Mouse (Mus musculus) limb, embryonic 14.5 days (tissue): ENCODE measurements around the gene Camta1. TPM values are rescaled to one million over a fixed set of nuclear protein-coding genes. Genes with fewer than 3 reads are reported as not detected.

Experiments
- ATAC-seq: fragments of 200-750 bp; cut with Nextera tagmentation; 2 replicates; pipeline ENCODE4 v1.8.0; 2017; ENCODE audit warnings: low read depth, moderate number of reproducible peaks, moderate TSS enrichment; ENCODE audit not compliant: low FRiP score
- DNase-seq: peaks from one replicate; pipeline ENCODE4 v3.0.0-alpha.2; 2015; ENCODE audit warnings: low spot score
- H3K27ac ChIP-seq: fragments of 300-500 bp; sonication (generic); replicated peaks from 2 replicates; pipeline ENCODE4 v1.5.1; 2014; ENCODE audit warnings: low read depth, mild to moderate bottlenecking, low read length, moderate library complexity, mixed read lengths
- H3K27me3 ChIP-seq: fragments of 300-500 bp; sonication (generic); 2 replicates; pipeline ENCODE4 v1.6.1; 2014; ENCODE audit warnings: low read length, mixed read lengths; ENCODE audit not compliant: control insufficient read depth, insufficient read depth
- H3K36me3 ChIP-seq: fragments of 300-500 bp; sonication (generic); 2 replicates; pipeline ENCODE4 v1.6.1; 2014; ENCODE audit warnings: mild to moderate bottlenecking, low read length, moderate library complexity, mixed read lengths; ENCODE audit not compliant: control insufficient read depth, insufficient read depth
- H3K4me1 ChIP-seq: fragments of 300-500 bp; sonication (generic); 2 replicates; pipeline ENCODE4 v1.6.1; 2014; ENCODE audit warnings: antibody characterized with exemption, low read length, mixed read lengths; ENCODE audit not compliant: control insufficient read depth, insufficient read depth
- H3K4me2 ChIP-seq: fragments of 300-500 bp; sonication (generic); replicated peaks from 2 replicates; pipeline ENCODE4 v1.6.1; 2014; ENCODE audit warnings: low read depth, mild to moderate bottlenecking, low read length, moderate library complexity; ENCODE audit not compliant: severe bottlenecking
- H3K4me3 ChIP-seq: fragments of 300-500 bp; sonication (generic); replicated peaks from 2 replicates; pipeline ENCODE4 v1.5.1; 2014; ENCODE audit warnings: low read length
- H3K9ac ChIP-seq: fragments of 300-500 bp; sonication (generic); 2 replicates; pipeline ENCODE4 v1.6.1; 2014; ENCODE audit warnings: mild to moderate bottlenecking, low read depth, low read length, moderate library complexity; ENCODE audit not compliant: severe bottlenecking
- H3K9me3 ChIP-seq: fragments of 300-500 bp; sonication (generic); 2 replicates; pipeline ENCODE4 v1.6.1; 2016; ENCODE audit warnings: low read length; ENCODE audit not compliant: control insufficient read depth
- POLR2A ChIP-seq: fragments of 200-500 bp; IDR thresholded peaks from 2 replicates; pipeline ENCODE4 v1.8.0; 2012; ENCODE audit warnings: inconsistent platforms, mild to moderate bottlenecking, moderate library complexity, borderline replicate concordance; ENCODE audit not compliant: insufficient read depth, insufficient read length; ENCODE audit errors: extremely low read depth
- WGBS: fragments of 180-500 bp; shearing (Covaris S2); extraction: QIAGEN DNeasy Blood & Tissue Kit; methylation state at CpG from one replicate; pipeline ENCODE4 v1.1.7; 2014; 5-methylcytosine and 5-hydroxymethylcytosine counted together
- polyA plus RNA-seq, 2 experiments: library from polyadenylated mRNA; depleted of rRNA in 1 of 2; stranded (reverse) in 1 of 2; unstranded in 1 of 2; fragments of >200 nt; fragmentation: Nextera tagmentation in 1 of 2; extraction: Ambion mirVana in 1 of 2; gene quantifications; 2 replicates each; pipeline versions ENCODE4 v1.2.1 to v1.2.3; 2012 to 2014

Gene Camta1
- polyA plus RNA-seq, 2 experiments, result 28.6 to 78.8 TPM

GRCm38 (mm10) chr4:151315726-151316125 lies 546.0 kb downstream of the Camta1 start:
- Histone ChIP-seq H3K4me2 (no peak overlapping the region), H3K4me3 (no peak overlapping the region), H3K9ac (no peak overlapping the region), H3K9me3 (no peaks in the 10 kb centered on the region), H3K27me3 (no peaks in the 10 kb centered on the region), H3K27ac (no peak overlapping the region), H3K4me1 (no peaks in the 10 kb centered on the region), H3K36me3 (no peaks in the 10 kb centered on the region)
- ATAC-seq (no peak), DNase-seq (no peak)
- 67% methylated on average over 10 of the region's 10 CpGs for WGBS
- TF ChIP-seq POLR2A, result no peak

- Histone ChIP-seq H3K27me3 (no peaks in the 10 kb centered on the region), H3K4me2 (no peak overlapping the region), H3K36me3 (no peaks in the 10 kb centered on the region), H3K27ac (no peak overlapping the region), H3K4me3 (no peak overlapping the region), H3K9me3 (no peaks in the 10 kb centered on the region), H3K9ac (no peak overlapping the region), H3K4me1 (no peaks in the 10 kb centered on the region)
- DNase-seq, result no peak
- 86% methylated on average over 8 of the region's 8 CpGs for WGBS
- no peak for TF ChIP-seq POLR2A
- ATAC-seq, result no peak
Observed at GRCm38 (mm10) chr4:151310773-151311172, 550.9 kb downstream of the Camta1 start.

GRCm38 (mm10) chr4:151310056-151310685 lies 551.5 kb downstream of the Camta1 start:
- no peaks in the 10 kb centered on the region for H3K9me3 ChIP-seq
- no peaks in the 10 kb centered on the region for H3K4me1 ChIP-seq
- no peaks in the 10 kb centered on the region for H3K36me3 ChIP-seq
- H3K9ac ChIP-seq, result no peak overlapping the region
- no peak overlapping the region for H3K4me3 ChIP-seq
- ATAC-seq, result no peak
- H3K27me3 ChIP-seq, result no peaks in the 10 kb centered on the region
- WGBS, result 32% methylated on average over 12 of the region's 12 CpGs
- H3K4me2 ChIP-seq, result no peak overlapping the region
- no peak overlapping the region for H3K27ac ChIP-seq
- TF ChIP-seq POLR2A, result no peak
- DNase-seq, result no peak

DNA sequence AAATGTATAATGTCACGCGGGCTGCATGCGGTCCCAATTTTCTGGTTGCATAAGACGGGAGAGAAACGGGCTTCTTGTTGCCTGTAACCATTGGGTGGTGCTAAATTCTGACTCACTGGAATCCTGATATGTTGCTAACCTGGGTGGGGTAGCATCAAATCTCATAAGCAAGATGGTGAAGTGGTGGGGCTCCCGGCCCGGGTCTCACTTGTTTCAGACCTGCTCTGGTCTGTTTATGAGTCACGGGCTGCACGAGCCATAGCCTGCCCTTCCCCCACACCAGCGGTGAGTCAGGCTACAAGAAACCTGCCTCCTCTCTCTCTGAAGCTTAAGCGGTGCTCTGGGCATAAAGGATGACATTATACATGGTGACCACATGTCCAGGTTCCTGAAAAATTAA lies 554.8 kb downstream of the Camta1 start:
- Histone ChIP-seq H3K27me3 (no peaks in the 10 kb centered on the region), H3K9me3 (no peaks in the 10 kb centered on the region), H3K36me3 (no peaks in the 10 kb centered on the region), H3K4me1 (peaks cover 12% of the 10 kb centered on the region), H3K4me3 (no peak overlapping the region), H3K27ac (no peak overlapping the region), H3K9ac (no peak overlapping the region), H3K4me2 (no peak overlapping the region)
- WGBS, result 68% methylated on average over 11 of the region's 11 CpGs
- no peak for DNase-seq
- TF ChIP-seq POLR2A, result no peak
- no peak for ATAC-seq

DNA sequence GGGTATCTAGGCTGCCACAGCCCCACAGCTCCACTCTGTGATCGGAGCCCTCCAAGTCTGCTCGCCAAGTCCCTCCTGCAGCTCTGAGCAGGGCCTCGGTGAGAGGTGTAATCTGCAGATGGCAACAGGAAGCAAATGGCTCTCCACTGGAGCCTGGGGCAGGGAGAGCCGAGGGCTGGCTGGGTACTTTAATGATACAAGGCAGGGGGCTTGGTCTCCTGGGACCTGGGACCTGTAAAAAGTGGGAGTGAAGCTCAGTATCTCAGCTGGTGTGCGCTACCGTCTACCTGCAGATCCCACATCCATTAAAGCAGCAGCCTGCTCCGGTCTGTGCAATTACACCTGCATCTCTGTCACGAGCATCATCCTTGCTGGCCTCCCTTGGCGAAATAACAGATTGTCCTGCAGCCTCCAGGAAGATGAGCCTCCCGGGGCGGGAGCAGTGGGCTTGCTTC lies 555.3 kb downstream of the Camta1 start:
- ATAC-seq (no peak), DNase-seq (no peak)
- 51% methylated on average over 11 of the region's 11 CpGs for WGBS
- Histone ChIP-seq H3K36me3 (no peaks in the 10 kb centered on the region), H3K4me2 (no peak overlapping the region), H3K9me3 (no peaks in the 10 kb centered on the region), H3K27me3 (no peaks in the 10 kb centered on the region), H3K27ac (no peak overlapping the region), H3K4me3 (no peak overlapping the region), H3K4me1 (peaks cover 15% of the 10 kb centered on the region), H3K9ac (no peak overlapping the region)
- no peak for TF ChIP-seq POLR2A

DNA sequence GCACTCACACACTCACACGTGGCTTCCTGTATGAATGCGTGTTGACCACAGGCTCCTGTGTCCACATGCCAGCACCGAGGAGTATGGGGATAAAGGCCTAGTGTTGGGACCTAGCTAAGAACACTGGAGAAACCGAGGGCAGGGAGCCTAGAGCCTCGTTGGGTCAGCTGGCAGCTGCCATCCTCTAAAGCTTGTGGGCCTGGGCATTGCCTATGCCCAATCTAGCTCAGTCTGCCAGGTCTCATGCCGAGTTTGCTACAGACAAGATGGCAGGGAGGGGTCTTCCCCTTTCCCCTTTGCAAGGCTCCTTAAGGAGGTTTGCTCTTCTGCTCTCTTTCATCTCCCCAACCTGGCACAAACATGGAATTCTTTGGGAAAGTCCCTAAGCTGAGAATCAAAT lies 555.9 kb downstream of the Camta1 start:
- H3K36me3 ChIP-seq, result no peaks in the 10 kb centered on the region
- H3K4me1 ChIP-seq, result peaks cover 15% of the 10 kb centered on the region
- no peak overlapping the region for H3K9ac ChIP-seq
- H3K4me2 ChIP-seq, result no peak overlapping the region
- ATAC-seq, result no peak
- DNase-seq, result no peak
- 79% methylated on average over 6 of the region's 6 CpGs for WGBS
- no peaks in the 10 kb centered on the region for H3K9me3 ChIP-seq
- no peak overlapping the region for H3K27ac ChIP-seq
- no peak overlapping the region for H3K4me3 ChIP-seq
- no peak for TF ChIP-seq POLR2A
- no peaks in the 10 kb centered on the region for H3K27me3 ChIP-seq
